Comparison of ENCODE assay signal across 8 mouse cellular contexts in the genomic region with DNA sequence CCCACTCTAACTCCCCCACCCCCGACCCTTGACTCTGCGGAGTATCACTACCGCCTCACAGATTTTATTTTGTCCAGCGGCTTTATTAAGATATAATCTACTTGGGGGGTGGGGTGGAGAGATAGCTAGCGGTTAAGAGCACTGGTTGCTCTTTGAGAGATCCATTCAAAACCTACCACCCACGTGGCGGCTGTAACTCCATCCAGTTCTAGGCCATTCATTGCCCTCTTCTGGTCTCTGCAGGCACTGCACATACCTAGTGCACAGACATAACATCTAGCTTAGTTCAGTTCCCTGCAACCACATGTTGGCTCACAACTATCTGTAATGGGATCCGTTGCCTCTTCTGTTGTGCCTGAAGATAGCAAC. TPM values are rescaled to one million over a fixed set of nuclear protein-coding genes. Genes with fewer than 3 reads are reported as not detected.
DNase-seq lines count a peak whose midpoint lies in the region; ATAC-seq and TF ChIP-seq lines count a peak whose summit lies in the region.

No protein-coding gene starts in this region.

- no peak for TF ChIP-seq POLR2A in limb, embryonic 14.5 days (IDR thresholded peaks at IDR 0.05; ENCODE audit: borderline replicate concordance, extremely low read depth, insufficient read depth, insufficient read length)
- TF ChIP-seq POLR2A in testis, adult 2 months (IDR thresholded peaks at IDR 0.05; ENCODE audit: control insufficient read depth, low read depth, low read length): no peak

- TF ChIP-seq CTCF in testis, adult 2 months (IDR thresholded peaks at IDR 0.05; ENCODE audit: control insufficient read depth, insufficient read depth, insufficient replicate concordance, low read depth, low read length): peak; percentile 43; the same call in 1 of the 2 replicates

- H3K4me3 ChIP-seq in intestine, embryonic 14.5 days (ENCODE audit: low read depth, low read length): no peak overlapping the region
- peak overlapping the region; percentile 2 for H3K4me3 ChIP-seq in limb, embryonic 14.5 days (replicated peaks; ENCODE audit: low read length)
- H3K4me3 ChIP-seq in midbrain, embryonic 14.5 days (replicated peaks; ENCODE audit: low read depth, low read length): no peak overlapping the region
- no peak overlapping the region for H3K4me3 ChIP-seq in testis, adult 2 months (ENCODE audit: control insufficient read depth, low read depth, low read length)

- H3K9ac ChIP-seq in intestine, embryonic 14.5 days (ENCODE audit: low read length): no peak overlapping the region
- H3K9ac ChIP-seq in limb, embryonic 14.5 days (ENCODE audit: low read depth, low read length, severe bottlenecking): no peak overlapping the region
- no peak overlapping the region for H3K9ac ChIP-seq in midbrain, embryonic 14.5 days (replicated peaks; ENCODE audit: low read length)

- ATAC-seq in intestine, embryonic 14.5 days (replicated peaks; ENCODE audit: low FRiP score, low TSS enrichment, low read depth): peak; percentile 45; the same call in 1 of the 2 replicates
- ATAC-seq in limb, embryonic 14.5 days (ENCODE audit: low FRiP score, low read depth): peak; percentile 73
- ATAC-seq in midbrain, embryonic 14.5 days (ENCODE audit: low FRiP score, low TSS enrichment): peak; percentile 60; the same call in 1 of the 2 replicates

- 8% methylated on average over 8 of the region's 8 CpGs for WGBS in intestine, embryonic 14.5 days
- 7% methylated on average over 8 of the region's 8 CpGs for WGBS in limb, embryonic 14.5 days
- WGBS in midbrain, embryonic 14.5 days: 4% methylated on average over 8 of the region's 8 CpGs

- peak overlapping the region; percentile 37 for H3K4me2 ChIP-seq in intestine, embryonic 14.5 days (ENCODE audit: low read length)
- H3K4me2 ChIP-seq in limb, embryonic 14.5 days (replicated peaks; ENCODE audit: low read depth, low read length, severe bottlenecking): peak overlapping the region; percentile 24
- H3K4me2 ChIP-seq in midbrain, embryonic 14.5 days (ENCODE audit: low read length): peak overlapping the region; percentile 23

- H3K27me3 ChIP-seq in intestine, embryonic 14.5 days (replicated peaks; ENCODE audit: control insufficient read depth, insufficient read depth, low read length): 0 out of 2 replicates have a peak, but pooled peaks cover 4% of the 10 kb centered on the region
- H3K27me3 ChIP-seq in limb, embryonic 14.5 days (ENCODE audit: control insufficient read depth, insufficient read depth, low read length): no peaks in the 10 kb centered on the region
- H3K27me3 ChIP-seq in midbrain, embryonic 14.5 days (ENCODE audit: control insufficient read depth, insufficient read depth, low read length): no peaks in the 10 kb centered on the region
- H3K27me3 ChIP-seq in testis, adult 2 months (ENCODE audit: control insufficient read depth, insufficient read depth, low read length): no peaks in the 10 kb centered on the region

- peak; percentile 58 to 61 for DNase-seq in B cell, adult 2 months
- DNase-seq in R1 (ENCODE audit: low read depth, low spot score): peak; percentile 95
- DNase-seq in embryo, embryonic 10 days (ENCODE audit: low spot score): peak; percentile 92
- DNase-seq in gastrocnemius, postnatal 25 days: peak; percentile 40
- peak; percentile 80 for DNase-seq in intestine, embryonic 14.5 days (ENCODE audit: low spot score)
- peak; percentile 81 for DNase-seq in limb, embryonic 14.5 days (ENCODE audit: low spot score)
- peak; percentile 82 for DNase-seq in midbrain, embryonic 14.5 days

- H3K27ac ChIP-seq in intestine, embryonic 14.5 days (ENCODE audit: low read depth): no peak overlapping the region
- H3K27ac ChIP-seq in limb, embryonic 14.5 days (replicated peaks; ENCODE audit: low read depth, low read length): no peak overlapping the region
- H3K27ac ChIP-seq in midbrain, embryonic 14.5 days (replicated peaks; ENCODE audit: low read depth, low read length): no peak overlapping the region
- no peak overlapping the region for H3K27ac ChIP-seq in testis, adult 2 months (ENCODE audit: control insufficient read depth, insufficient read depth, low read depth, low read length)

- peaks cover 10% of the 10 kb centered on the region for H3K36me3 ChIP-seq in intestine, embryonic 14.5 days (ENCODE audit: control insufficient read depth, insufficient read depth, low read length)
- peaks cover 19% of the 10 kb centered on the region for H3K36me3 ChIP-seq in limb, embryonic 14.5 days (ENCODE audit: control insufficient read depth, insufficient read depth, low read length)
- peaks cover 23% of the 10 kb centered on the region for H3K36me3 ChIP-seq in midbrain, embryonic 14.5 days (ENCODE audit: control insufficient read depth, insufficient read depth, low read length)
- H3K36me3 ChIP-seq in testis, adult 2 months (ENCODE audit: control insufficient read depth, insufficient read depth, low read length): no peaks in the 10 kb centered on the region

- H3K9me3 ChIP-seq in intestine, embryonic 14.5 days (ENCODE audit: control insufficient read depth, low read length): no peaks in the 10 kb centered on the region
- H3K9me3 ChIP-seq in limb, embryonic 14.5 days (ENCODE audit: control insufficient read depth, low read length): no peaks in the 10 kb centered on the region
- H3K9me3 ChIP-seq in midbrain, embryonic 14.5 days (ENCODE audit: control insufficient read depth, low read length): no peaks in the 10 kb centered on the region

- H3K4me1 ChIP-seq in intestine, embryonic 14.5 days (replicated peaks; ENCODE audit: control insufficient read depth, insufficient read depth, low read length): peaks cover 11% of the 10 kb centered on the region
- H3K4me1 ChIP-seq in limb, embryonic 14.5 days (ENCODE audit: control insufficient read depth, insufficient read depth, low read length): peaks cover 3% of the 10 kb centered on the region; the same call in 1 of the 2 replicates
- no peaks in the 10 kb centered on the region for H3K4me1 ChIP-seq in midbrain, embryonic 14.5 days (ENCODE audit: control insufficient read depth, insufficient read depth, low read length)
- H3K4me1 ChIP-seq in testis, adult 2 months (ENCODE audit: control insufficient read depth, insufficient read depth, low read length): peaks cover 16% of the 10 kb centered on the region

RNA-seq across cellular contexts. Expression of a gene that starts 27.4 kb away (rescaled TPM):
- total RNA-seq in gastrocnemius, postnatal 25 days (2021): 1 to 10 TPM; 3.6 to 5.4 TPM
- 9.2 and 11.0 TPM in 2 replicates for polyA plus RNA-seq in intestine, embryonic 14.5 days (2014; fragmentation: Nextera tagmentation; extraction: Ambion mirVana)
- 83.6 and 119 TPM in 2 replicates for polyA plus RNA-seq in limb, embryonic 14.5 days (2012; rRNA removed)
- polyA plus RNA-seq in limb, embryonic 14.5 days (2014; fragmentation: Nextera tagmentation; extraction: Ambion mirVana): 25.2 and 26.6 TPM in 2 replicates
- polyA plus RNA-seq in midbrain, embryonic 14.5 days (2014; fragmentation: Nextera tagmentation; extraction: Ambion mirVana): 33.7 and 50.1 TPM in 2 replicates
- polyA plus RNA-seq in testis, adult 2 months (2012; rRNA removed): 5.9 and 7.8 TPM in 2 replicates

RNA-seq across cellular contexts. Expression of a gene that starts 51.8 kb away (rescaled TPM):
- 10 to 100 TPM; 69.4 to 77.8 TPM for total RNA-seq in gastrocnemius, postnatal 25 days (2021)
- 97.9 and 110 TPM in 2 replicates for polyA plus RNA-seq in intestine, embryonic 14.5 days (2014; fragmentation: Nextera tagmentation; extraction: Ambion mirVana)
- 86.0 and 107 TPM in 2 replicates for polyA plus RNA-seq in limb, embryonic 14.5 days (2012; rRNA removed)
- polyA plus RNA-seq in limb, embryonic 14.5 days (2014; fragmentation: Nextera tagmentation; extraction: Ambion mirVana): 54.3 and 57.1 TPM in 2 replicates
- 6.4 and 7.4 TPM in 2 replicates for polyA plus RNA-seq in midbrain, embryonic 14.5 days (2014; fragmentation: Nextera tagmentation; extraction: Ambion mirVana)
- 23.9 and 26.1 TPM in 2 replicates for polyA plus RNA-seq in testis, adult 2 months (2012; rRNA removed)

RNA-seq across cellular contexts. Expression of a gene that starts 52.9 kb away (rescaled TPM):
- 1 to 10 TPM; 3.0 to 4.9 TPM for total RNA-seq in gastrocnemius, postnatal 25 days (2021)
- polyA plus RNA-seq in intestine, embryonic 14.5 days (2014; fragmentation: Nextera tagmentation; extraction: Ambion mirVana): 16.7 and 18.0 TPM in 2 replicates
- polyA plus RNA-seq in limb, embryonic 14.5 days (2012; rRNA removed): 43.4 and 58.3 TPM in 2 replicates
- 15.5 and 16.5 TPM in 2 replicates for polyA plus RNA-seq in limb, embryonic 14.5 days (2014; fragmentation: Nextera tagmentation; extraction: Ambion mirVana)
- polyA plus RNA-seq in midbrain, embryonic 14.5 days (2014; fragmentation: Nextera tagmentation; extraction: Ambion mirVana): 19.8 and 22.6 TPM in 2 replicates
- 32.7 and 33.7 TPM in 2 replicates for polyA plus RNA-seq in testis, adult 2 months (2012; rRNA removed)

RNA-seq across cellular contexts. Expression of a gene that starts 57.2 kb away (rescaled TPM):
- total RNA-seq in gastrocnemius, postnatal 25 days (2021): 1 to 10 TPM; 2.3 to 3.6 TPM
- polyA plus RNA-seq in intestine, embryonic 14.5 days (2014; fragmentation: Nextera tagmentation; extraction: Ambion mirVana): 8.9 and 9.3 TPM in 2 replicates
- polyA plus RNA-seq in limb, embryonic 14.5 days (2012; rRNA removed): 13.0 and 15.5 TPM in 2 replicates
- 9.6 and 11.5 TPM in 2 replicates for polyA plus RNA-seq in limb, embryonic 14.5 days (2014; fragmentation: Nextera tagmentation; extraction: Ambion mirVana)
- polyA plus RNA-seq in midbrain, embryonic 14.5 days (2014; fragmentation: Nextera tagmentation; extraction: Ambion mirVana): 7.3 and 7.4 TPM in 2 replicates
- polyA plus RNA-seq in testis, adult 2 months (2012; rRNA removed): 4.1 and 5.2 TPM in 2 replicates

Comparison
In these comparisons a context has a peak if more than half of its experiments do, and no peak if none do; other contexts are left out.
1. DNase-seq: peak in every context shown above with its lines; median percentile 95 in R1; 92 in embryo, embryonic 10 days; 82 in midbrain, embryonic 14.5 days; 81 in limb, embryonic 14.5 days; 80 in intestine, embryonic 14.5 days; 60 in B cell, adult 2 months; 40 in gastrocnemius, postnatal 25 days.